Mouse (Mus musculus): ENCODE data around the gene Gm2956.
"Not testable (repeated sequence)": the region's sequence is repeated elsewhere in the genome, so short reads cannot be mapped to it uniquely, and the experiment has no call there.

The Gm2956 gene

DNA sequence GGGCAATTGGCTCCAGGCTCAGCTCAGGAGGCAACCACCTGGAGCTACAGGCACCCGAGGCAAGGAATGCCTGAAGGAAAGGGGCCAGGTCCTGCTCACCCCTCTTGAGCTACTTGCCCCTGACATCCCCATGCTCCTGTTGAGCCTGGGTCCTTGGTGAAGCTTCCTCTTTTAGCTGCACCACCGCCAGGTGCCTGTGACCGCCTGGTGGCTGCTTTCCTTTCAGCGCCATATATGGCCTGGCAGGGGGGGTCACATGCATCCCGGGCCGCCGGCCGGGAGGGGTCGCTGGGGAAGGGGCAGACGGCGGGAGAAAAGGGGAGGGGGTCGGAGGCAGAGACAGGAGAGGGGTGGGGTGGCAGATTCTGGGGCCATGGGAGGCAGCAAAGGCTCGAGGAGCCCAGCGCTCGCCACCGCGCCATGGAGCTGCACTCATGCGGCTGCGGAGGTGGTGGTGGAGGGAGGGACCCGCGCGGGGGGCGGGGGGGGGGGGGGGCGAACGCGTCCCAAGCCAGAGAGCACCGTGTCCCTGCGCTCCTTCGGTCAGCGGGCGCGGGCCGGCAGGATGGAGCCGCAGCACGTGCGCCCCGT lies at the start of gene Gm2956:
TSS of gene Gm2956 (plus strand) at position 541 of the 591 bp plus-strand sequence.
- DNase-seq (ENCODE audit: low spot score in 2 of 2) = not testable (repeated sequence)

DNA sequence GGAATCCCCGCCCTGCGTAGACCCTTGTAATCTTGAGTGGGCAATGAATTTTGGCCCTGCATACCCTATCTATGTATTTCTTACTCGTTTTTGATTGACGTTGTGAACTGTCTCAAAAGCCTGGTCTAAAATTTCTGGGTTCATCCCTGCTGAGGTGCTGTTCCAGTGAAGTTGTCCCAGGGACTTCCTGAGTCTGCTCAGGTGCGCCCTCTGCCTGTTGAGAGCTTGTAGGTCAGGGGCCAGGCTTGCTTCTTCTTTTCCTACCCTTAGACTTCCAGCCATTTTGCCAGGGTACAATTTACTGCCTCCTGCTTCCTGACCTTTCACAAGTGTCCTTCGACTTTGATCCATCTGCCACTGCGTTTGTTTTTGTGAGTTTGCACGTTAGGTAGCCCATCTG lies 979 bp downstream of the Gm2956 start:
- not testable (repeated sequence) for DNase-seq (ENCODE audit: low spot score in 2 of 2)

DNA sequence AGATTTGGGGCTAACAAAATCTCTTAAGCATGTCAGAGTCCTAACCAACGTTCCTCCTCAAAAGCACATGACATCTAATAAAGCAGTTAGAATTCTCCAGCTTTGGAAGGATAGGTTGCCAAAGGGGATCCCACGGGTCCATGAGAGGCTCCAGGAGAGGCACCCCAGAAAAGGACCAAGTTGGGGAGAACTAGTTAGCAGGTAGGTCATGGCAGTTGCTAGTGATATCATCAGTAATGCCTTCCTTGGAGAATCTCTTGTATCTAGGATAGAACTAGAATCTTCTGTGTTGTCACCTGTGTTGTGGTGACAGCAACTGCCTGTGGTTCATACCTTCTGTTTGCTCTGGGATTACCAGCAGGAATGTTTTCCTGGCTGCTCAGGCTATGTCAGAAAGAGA lies 62.4 kb downstream of the Gm2956 start, which contains the start of gene Gm10413:
TSS of gene Gm10413 (plus strand) at position 301 of the 400 bp plus-strand sequence.
- not testable (repeated sequence) for DNase-seq (ENCODE audit: low spot score in 2 of 2)
